Mouse (Mus musculus): Measurements from ENCODE around the gene Pdzd7.

Gene Pdzd7

GRCm38 (mm10) chr19:45045651-45046050, at the start of gene Pdzd7:
Gene Pdzd7, minus strand, starts transcription at chr19:45045717.
- DNase-seq (ENCODE audit: low spot score in 2 of 2) = no peak

- peak in 1 of 2 experiments; percentile 22 for DNase-seq (ENCODE audit: low spot score in 2 of 2)
Measured at GRCm38 (mm10) chr19:45081841-45082550, 36.5 kb upstream of the Pdzd7 start.

GRCm38 (mm10) chr19:45081279-45081678, 35.8 kb upstream of the Pdzd7 start:
- DNase-seq (ENCODE audit: low spot score in 2 of 2) = peak in 1 of 2 experiments; percentile 60

- DNase-seq (ENCODE audit: low spot score in 2 of 2) = no peak
Measured at GRCm38 (mm10) chr19:45080711-45081110, 35.2 kb upstream of the Pdzd7 start.

GRCm38 (mm10) chr19:45079769-45080515, 34.4 kb upstream of the Pdzd7 start:
- peak; percentile 76 to 85 for DNase-seq (ENCODE audit: low spot score in 2 of 2)

- no peak for DNase-seq (ENCODE audit: low spot score in 2 of 2)
Measured at GRCm38 (mm10) chr19:45078971-45079764, 33.7 kb upstream of the Pdzd7 start.

- no peak for DNase-seq (ENCODE audit: low spot score in 2 of 2)
Measured at GRCm38 (mm10) chr19:45077742-45078645, 32.5 kb upstream of the Pdzd7 start.

GRCm38 (mm10) chr19:45076586-45077510, 31.3 kb upstream of the Pdzd7 start:
- DNase-seq (ENCODE audit: low spot score in 2 of 2) = peak in 1 of 2 experiments; percentile 63

GRCm38 (mm10) chr19:45076036-45076575, 30.6 kb upstream of the Pdzd7 start:
- no peak for DNase-seq (ENCODE audit: low spot score in 2 of 2)

- DNase-seq (ENCODE audit: low spot score in 2 of 2) = peak in 1 of 2 experiments; percentile 27
Measured at GRCm38 (mm10) chr19:45075323-45076035, 30.0 kb upstream of the Pdzd7 start.

GRCm38 (mm10) chr19:45074580-45075322, 29.2 kb upstream of the Pdzd7 start, which contains the start of gene Kazald1:
Gene Kazald1, plus strand, starts transcription at chr19:45075241.
- DNase-seq (ENCODE audit: low spot score in 2 of 2) = peak; percentile 93 to 96

GRCm38 (mm10) chr19:45073871-45074542, 28.5 kb upstream of the Pdzd7 start:
- peak in 1 of 2 experiments; percentile 65 for DNase-seq (ENCODE audit: low spot score in 2 of 2)

- DNase-seq (ENCODE audit: low spot score in 2 of 2) = no peak
Measured at GRCm38 (mm10) chr19:45067758-45068510, 22.4 kb upstream of the Pdzd7 start.

GRCm38 (mm10) chr19:45067170-45067569, 21.7 kb upstream of the Pdzd7 start:
- DNase-seq (ENCODE audit: low spot score in 2 of 2) = no peak

- DNase-seq (ENCODE audit: low spot score in 2 of 2) = no peak
Measured at GRCm38 (mm10) chr19:45065226-45065625, 19.7 kb upstream of the Pdzd7 start.

- DNase-seq (ENCODE audit: low spot score in 2 of 2) = no peak
Measured at GRCm38 (mm10) chr19:45063565-45064292, 18.2 kb upstream of the Pdzd7 start.
